Mouse (Mus musculus): ENCODE measurements at regions not wholly inside any gene's neighbourhood (a gene's known extent, or its start where the extent isn't known, plus 50 kb on each side); places are given as distances from the start of the nearest gene placed in this dataset.

DNA sequence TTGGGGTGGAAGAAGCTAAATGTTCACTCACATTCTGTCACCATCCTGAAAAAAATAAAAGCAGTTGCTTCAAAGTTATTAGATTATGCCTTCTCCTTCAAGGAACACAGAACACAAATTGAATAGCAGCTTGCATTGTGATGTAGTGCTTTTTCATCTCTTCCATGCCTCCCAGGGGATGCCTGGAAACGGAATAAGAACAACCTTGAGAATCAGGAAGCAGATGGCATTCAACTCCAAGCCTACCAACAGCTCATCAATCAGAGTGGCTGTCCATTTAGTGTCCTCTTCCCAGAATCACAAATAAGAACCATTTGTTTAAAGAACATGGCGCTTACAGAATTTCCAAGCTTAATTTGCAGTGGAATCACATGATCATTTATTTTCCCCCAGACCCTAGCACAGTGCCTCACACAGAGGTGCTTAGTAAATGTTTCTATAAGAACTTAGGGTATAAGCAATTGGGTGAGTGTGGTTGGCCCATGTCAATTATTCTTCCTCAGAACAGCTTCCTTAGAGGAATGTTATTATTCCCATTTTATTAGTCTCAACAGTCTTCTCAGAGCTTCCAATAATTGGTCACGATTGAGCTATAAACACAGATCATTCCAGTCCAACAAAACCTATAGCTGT lies 70.6 kb upstream of the C1qtnf7 start:
- no peaks in the 10 kb centered on the region for H3K27me3 ChIP-seq (ENCODE audit: insufficient read depth, poor library complexity, severe bottlenecking)
- 71% methylated on average over 3 of the region's 3 CpGs for WGBS
- H3K27ac ChIP-seq = no peak overlapping the region
- no peak for DNase-seq (ENCODE audit: low spot score)
- no peak overlapping the region for H3K4me3 ChIP-seq
- H3K4me1 ChIP-seq (replicated peaks) = no peaks in the 10 kb centered on the region
- no peaks in the 10 kb centered on the region for H3K36me3 ChIP-seq
- peaks cover 7% of the 10 kb centered on the region; the same call in 1 of the 2 replicates for H3K9me3 ChIP-seq

DNA sequence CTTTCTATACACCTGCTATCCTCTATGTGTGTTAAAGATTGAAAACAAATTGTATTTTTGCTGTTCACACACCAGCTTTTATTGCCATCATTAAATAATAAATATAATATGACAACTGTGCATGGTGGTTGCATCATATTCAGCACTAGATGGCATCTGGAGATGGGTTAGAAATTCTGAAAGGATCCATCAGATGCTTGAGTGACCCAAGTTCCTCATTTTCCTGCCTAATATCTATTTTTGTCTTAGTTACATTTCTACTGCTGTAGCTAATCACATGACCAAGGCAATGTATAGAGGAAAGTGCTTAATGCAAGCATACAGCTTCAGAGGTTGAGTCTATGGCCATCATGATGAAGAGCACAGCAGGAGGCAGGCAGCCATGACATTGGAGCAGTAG lies 69.7 kb upstream of the C1qtnf7 start:
- H3K27me3 ChIP-seq (ENCODE audit: insufficient read depth, poor library complexity, severe bottlenecking) = no peaks in the 10 kb centered on the region
- H3K4me1 ChIP-seq (replicated peaks) = no peaks in the 10 kb centered on the region
- H3K27ac ChIP-seq = no peak overlapping the region

DNA sequence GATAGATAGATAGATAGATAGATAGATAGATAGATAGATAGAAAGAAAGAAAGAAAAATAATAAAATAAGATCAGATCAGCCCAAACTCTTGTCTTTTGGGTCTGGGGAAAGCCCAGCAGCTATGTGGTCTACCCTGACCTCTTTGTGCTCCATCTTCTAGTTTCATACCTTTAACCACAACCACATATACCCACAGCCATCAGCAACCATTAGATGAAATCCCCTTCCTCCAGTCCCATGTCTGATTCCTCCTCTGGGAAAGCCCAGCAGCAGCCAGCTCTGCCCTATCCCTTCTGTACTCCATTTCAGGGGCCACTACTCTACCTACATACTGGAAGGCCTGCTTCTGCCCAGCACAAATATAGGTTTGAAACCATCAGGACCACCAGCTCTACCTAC lies 69.0 kb upstream of the C1qtnf7 start:
- Histone ChIP-seq H3K36me3 (no peaks in the 10 kb centered on the region), H3K27me3 (ENCODE audit: insufficient read depth, poor library complexity, severe bottlenecking) (no peaks in the 10 kb centered on the region), H3K4me3 (no peak overlapping the region), H3K9me3 (peaks cover 7% of the 10 kb centered on the region; the same call in 1 of the 2 replicates), H3K4me1 (replicated peaks) (no peaks in the 10 kb centered on the region), H3K27ac (no peak overlapping the region)
- DNase-seq (ENCODE audit: low spot score) = no peak

More for the DNA sequence above, 69.7 kb upstream of the C1qtnf7 start:
- Histone ChIP-seq H3K36me3 (no peaks in the 10 kb centered on the region), H3K9me3 (peaks cover 7% of the 10 kb centered on the region; the same call in 1 of the 2 replicates), H3K4me3 (no peak overlapping the region)
- DNase-seq (ENCODE audit: low spot score) = no peak

DNA sequence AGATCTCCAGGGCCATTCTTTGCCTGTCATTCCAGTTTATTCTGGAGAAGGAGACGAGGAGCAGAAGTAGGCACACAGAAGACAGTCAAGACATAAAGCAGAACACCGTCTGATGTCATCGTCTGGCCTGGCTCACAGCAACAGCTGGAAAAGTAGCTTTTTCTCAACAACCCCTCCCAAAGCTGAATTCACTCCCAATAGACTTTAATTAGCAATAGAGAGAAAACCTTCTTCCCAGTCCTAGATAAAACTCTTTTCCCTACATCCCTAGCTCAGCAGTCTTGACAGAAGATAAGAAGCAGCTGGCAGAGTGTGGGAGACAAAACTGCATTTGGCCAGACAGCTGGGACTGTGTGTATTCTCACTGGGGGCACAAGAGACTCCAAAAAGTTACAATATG lies 59.3 kb upstream of the C1qtnf7 start:
- H3K27ac ChIP-seq = no peak overlapping the region
- WGBS = 88% methylated on average over 3 of the region's 3 CpGs
- no peaks in the 10 kb centered on the region for H3K4me1 ChIP-seq (replicated peaks)
- H3K36me3 ChIP-seq = no peaks in the 10 kb centered on the region
- H3K4me3 ChIP-seq = no peak overlapping the region
- H3K9me3 ChIP-seq = no peaks in the 10 kb centered on the region
- no peak for DNase-seq (ENCODE audit: low spot score)
- no peaks in the 10 kb centered on the region for H3K27me3 ChIP-seq (ENCODE audit: insufficient read depth, poor library complexity, severe bottlenecking)

DNA sequence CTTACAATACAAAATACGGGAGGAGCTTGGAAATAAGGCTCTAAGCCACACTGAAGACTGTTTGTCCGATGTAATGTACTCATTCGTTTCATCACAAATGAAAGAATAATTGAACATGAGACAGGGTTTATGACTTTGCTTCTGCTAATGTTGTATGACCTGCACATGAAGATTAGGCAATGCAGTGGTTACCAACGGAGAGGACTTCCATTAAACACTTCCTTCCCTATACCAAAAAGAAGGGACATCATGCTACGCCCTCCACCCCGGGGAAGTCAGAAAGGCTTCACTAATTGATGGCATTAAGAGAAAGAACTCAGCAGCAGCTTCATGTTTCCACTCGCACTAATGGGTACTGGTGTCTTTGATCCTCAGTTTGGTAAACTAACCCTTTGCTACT lies 57.6 kb upstream of the C1qtnf7 start:
- Histone ChIP-seq H3K9me3 (no peaks in the 10 kb centered on the region), H3K27ac (no peak overlapping the region), H3K27me3 (ENCODE audit: insufficient read depth, poor library complexity, severe bottlenecking) (no peaks in the 10 kb centered on the region), H3K36me3 (no peaks in the 10 kb centered on the region), H3K4me3 (no peak overlapping the region), H3K4me1 (replicated peaks) (no peaks in the 10 kb centered on the region)
- WGBS = 81% methylated on average over 7 of the region's 7 CpGs
- no peak for DNase-seq (ENCODE audit: low spot score)

DNA sequence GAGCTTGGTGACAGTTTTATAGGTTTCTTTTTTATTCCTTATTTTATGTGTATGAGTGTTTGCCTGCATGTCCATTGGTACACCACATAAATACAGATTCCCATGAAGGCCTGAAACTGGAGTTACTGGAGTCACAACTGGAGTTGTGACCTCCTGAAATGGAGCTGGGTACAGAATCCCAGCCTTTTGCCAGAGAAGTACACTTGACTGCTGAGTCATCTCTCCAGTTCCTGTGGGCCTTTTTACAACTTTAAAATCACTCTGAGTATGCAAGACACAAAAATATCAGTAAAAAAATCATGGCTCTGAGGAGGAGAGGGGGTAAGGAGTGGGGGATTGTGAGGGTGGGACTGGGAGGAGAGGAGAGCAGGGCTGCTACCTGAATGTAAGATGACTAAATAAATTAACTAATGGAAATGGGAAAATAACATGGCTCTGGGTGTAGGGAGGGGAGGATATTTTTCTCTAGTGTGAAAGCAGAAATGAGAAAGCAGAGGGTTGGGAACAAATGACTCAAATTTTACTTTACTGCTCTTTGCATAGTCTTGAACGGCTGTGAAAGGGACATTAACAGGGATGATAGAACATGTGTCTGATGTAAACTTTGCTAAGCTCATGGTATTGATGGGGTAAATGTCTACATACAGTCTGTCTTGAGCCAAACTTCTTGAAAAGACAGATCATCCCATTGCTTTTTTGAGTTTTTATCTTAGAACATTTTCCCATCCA lies 53.2 kb upstream of the C1qtnf7 start:
- no peak for DNase-seq (ENCODE audit: low spot score)
- no peaks in the 10 kb centered on the region for H3K27me3 ChIP-seq (ENCODE audit: insufficient read depth, poor library complexity, severe bottlenecking)
- H3K9me3 ChIP-seq = no peaks in the 10 kb centered on the region
- WGBS = 81% methylated on average over 1 of the region's 1 CpGs
- no peaks in the 10 kb centered on the region for H3K36me3 ChIP-seq
- no peak overlapping the region for H3K27ac ChIP-seq
- no peaks in the 10 kb centered on the region for H3K4me1 ChIP-seq (replicated peaks)
- H3K4me3 ChIP-seq = no peak overlapping the region
